Mouse (Mus musculus): ENCODE data around the gene Obsl1. TPM values are rescaled to one million over a fixed set of nuclear protein-coding genes. Genes with fewer than 3 reads are reported as not detected.

Gene Obsl1
- polyA plus RNA-seq, 2 experiments from 2014 or later = not detected

Other genes starting within 250 kb of the Obsl1 start
- under 1 TPM; 0.37 to 0.47 TPM for gene Ptprn, start 241.9 kb downstream of the Obsl1 start, polyA plus RNA-seq (2017; shearing (Covaris generic))
- not detected for gene Resp18, start 228.0 kb downstream of the Obsl1 start, polyA plus RNA-seq (2017; shearing (Covaris generic))
- gene Dnpep, start 188.5 kb downstream of the Obsl1 start, polyA plus RNA-seq (2017; shearing (Covaris generic)) = 10 to 100 TPM; 57.0 to 64.9 TPM
- gene Des, start 146.1 kb downstream of the Obsl1 start, polyA plus RNA-seq (2017; shearing (Covaris generic)) = not detected
- gene Speg, start 131.2 kb downstream of the Obsl1 start, polyA plus RNA-seq (2017; shearing (Covaris generic)) = not detected
- 10 to 100 TPM; 43.8 to 51.5 TPM for gene Gmppa, start 70.5 kb downstream of the Obsl1 start, polyA plus RNA-seq (2017; shearing (Covaris generic))
- not detected for gene Asic4, start 56.0 kb downstream of the Obsl1 start, polyA plus RNA-seq (2017; shearing (Covaris generic))
- gene Chpf, start 27.1 kb downstream of the Obsl1 start, polyA plus RNA-seq (2017; shearing (Covaris generic)) = 1 to 10 TPM; 4.0 to 5.3 TPM
- gene Tmem198, start 26.9 kb downstream of the Obsl1 start, polyA plus RNA-seq (2017; shearing (Covaris generic)) = under 1 TPM in 1 of 2 experiments, not detected in 1; 0.40 TPM
- not detected for gene Inha, start 625 bp upstream of the Obsl1 start, polyA plus RNA-seq (2017; shearing (Covaris generic))
- 1 to 10 TPM; 7.7 to 9.4 TPM for gene Stk11ip, start 15.1 kb upstream of the Obsl1 start, polyA plus RNA-seq (2017; shearing (Covaris generic))
- under 1 TPM in 1 of 2 experiments, not detected in 1; 0.07 TPM for gene Slc4a3, start 39.8 kb upstream of the Obsl1 start, polyA plus RNA-seq (2017; shearing (Covaris generic))